Mouse (Mus musculus) intestine, embryonic 15.5 days (tissue): ENCODE measurements around the gene Peli2. TPM values are rescaled to one million over a fixed set of nuclear protein-coding genes. Genes with fewer than 3 reads are reported as not detected.

ENCODE experiments used
- ATAC-seq: fragments of 200-750 bp; cut with Nextera tagmentation; 2 replicates; pipeline ENCODE4 v1.8.0; 2017; ENCODE audit warnings: moderate TSS enrichment, moderate library complexity
- H3K27ac ChIP-seq: fragments of 300-500 bp; sonication (generic); 2 replicates; pipeline ENCODE4 v1.5.1; 2015; ENCODE audit warnings: mild to moderate bottlenecking, inconsistent platforms
- H3K27me3 ChIP-seq: fragments of 300-500 bp; sonication (generic); replicated peaks from 2 replicates; pipeline ENCODE4 v1.6.1; 2015; ENCODE audit warnings: inconsistent platforms
- H3K36me3 ChIP-seq: fragments of 300-500 bp; sonication (generic); 2 replicates; pipeline ENCODE4 v1.6.1; 2015; ENCODE audit warnings: inconsistent platforms
- H3K4me1 ChIP-seq: fragments of 300-500 bp; sonication (generic); replicated peaks from 2 replicates; pipeline ENCODE4 v1.6.1; 2015; ENCODE audit warnings: inconsistent platforms
- H3K4me2 ChIP-seq: fragments of 300-500 bp; sonication (generic); replicated peaks from 2 replicates; pipeline ENCODE4 v1.6.1; 2015; ENCODE audit warnings: mild to moderate bottlenecking, inconsistent platforms
- H3K4me3 ChIP-seq: fragments of 300-500 bp; sonication (generic); replicated peaks from 2 replicates; pipeline ENCODE4 v1.5.1; 2015; ENCODE audit warnings: inconsistent platforms
- H3K9ac ChIP-seq: fragments of 300-500 bp; sonication (generic); 2 replicates; pipeline ENCODE4 v1.6.1; 2015; ENCODE audit warnings: inconsistent platforms
- H3K9me3 ChIP-seq: fragments of 300-500 bp; sonication (generic); 2 replicates; pipeline ENCODE4 v1.6.1; 2016; ENCODE audit warnings: inconsistent platforms
- WGBS: fragments of 180-500 bp; shearing (Covaris S2); methylation state at CpG from one replicate; pipeline ENCODE4 v1.1.7; 2015; 5-methylcytosine and 5-hydroxymethylcytosine counted together
- polyA plus RNA-seq: library from polyadenylated mRNA; unstranded; fragments of >200 nt; fragmentation: Nextera tagmentation; extraction: Ambion mirVana; gene quantifications from 2 replicates; pipeline ENCODE4 v1.2.1, GENCODE M21; 2015

The Peli2 gene
- polyA plus RNA-seq, 1 experiment from 2014 or later = 5.3 TPM

DNA sequence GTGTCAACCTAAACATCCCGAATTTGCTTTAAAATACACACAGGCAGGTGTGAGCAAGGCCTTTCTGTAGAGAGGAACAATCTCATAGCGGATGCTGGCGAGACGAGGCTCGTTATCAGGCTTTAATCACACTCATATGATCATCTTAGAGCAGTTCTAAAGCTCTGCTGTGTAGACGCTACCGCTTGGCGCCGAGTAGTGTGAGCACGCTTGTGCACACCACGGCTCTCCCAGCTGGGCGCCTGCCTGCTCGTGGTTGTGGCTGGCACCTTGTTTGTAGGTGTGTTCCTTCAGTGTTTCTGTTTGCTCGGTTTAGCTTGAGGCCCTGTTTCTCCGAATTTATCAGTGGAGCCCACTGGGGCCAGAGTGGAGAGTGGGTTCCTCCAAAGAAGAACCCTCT lies 93.0 kb downstream of the Peli2 start:
- ATAC-seq = no peak
- H3K27ac ChIP-seq = no peak overlapping the region
- no peaks in the 10 kb centered on the region for H3K9me3 ChIP-seq
- WGBS = 92% methylated on average over 15 of the region's 15 CpGs
- no peaks in the 10 kb centered on the region for H3K4me1 ChIP-seq
- H3K4me2 ChIP-seq = no peak overlapping the region
- H3K27me3 ChIP-seq = no peaks in the 10 kb centered on the region
- no peak overlapping the region for H3K4me3 ChIP-seq
- H3K9ac ChIP-seq = no peak overlapping the region
- no peaks in the 10 kb centered on the region for H3K36me3 ChIP-seq

DNA sequence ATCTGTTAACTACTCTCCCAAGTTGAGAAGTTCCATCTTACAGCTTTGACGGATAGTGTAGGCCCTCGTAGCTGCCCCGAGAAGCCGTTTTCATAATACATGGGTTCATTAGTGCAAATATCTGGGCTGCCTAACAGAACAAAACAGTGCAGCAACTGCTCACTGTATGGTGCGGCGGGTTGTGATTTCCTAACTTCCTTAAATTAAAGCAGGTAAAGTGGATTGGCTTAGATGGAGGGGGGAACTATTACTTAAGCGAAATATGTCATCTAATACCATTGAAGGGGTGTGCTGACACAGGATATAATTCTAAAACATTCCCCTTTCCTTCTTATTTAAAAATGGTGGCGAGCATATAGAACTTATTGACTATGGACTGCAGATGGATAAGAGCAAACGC lies 101.4 kb downstream of the Peli2 start:
- no peaks in the 10 kb centered on the region for H3K36me3 ChIP-seq
- H3K9ac ChIP-seq = no peak overlapping the region
- H3K27ac ChIP-seq = no peak overlapping the region
- no peaks in the 10 kb centered on the region for H3K27me3 ChIP-seq
- WGBS = 79% methylated on average over 9 of the region's 9 CpGs
- ATAC-seq = no peak
- no peaks in the 10 kb centered on the region for H3K9me3 ChIP-seq
- H3K4me2 ChIP-seq = no peak overlapping the region
- H3K4me3 ChIP-seq = no peak overlapping the region
- peaks cover 3% of the 10 kb centered on the region; the same call in 1 of the 2 replicates for H3K4me1 ChIP-seq

DNA sequence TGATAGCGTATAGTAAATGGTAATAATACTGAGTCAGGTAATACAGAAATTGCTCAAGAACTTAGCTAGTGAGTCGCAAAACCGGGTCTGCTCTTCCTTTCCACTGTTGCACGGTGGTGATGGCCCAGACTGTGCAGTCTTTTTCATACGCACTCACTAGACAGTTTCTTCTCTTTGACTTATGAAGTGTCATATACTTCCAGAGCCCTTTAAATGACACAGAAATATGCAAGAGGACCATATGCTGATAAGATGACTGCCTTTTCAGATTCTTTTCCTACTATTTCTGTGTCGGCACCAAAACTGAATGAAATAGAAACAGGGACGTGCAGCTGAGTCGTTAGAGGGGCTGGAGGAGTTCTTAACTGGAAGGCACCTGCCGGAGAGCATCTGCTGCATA lies 102.1 kb downstream of the Peli2 start:
- no peak overlapping the region for H3K9ac ChIP-seq
- H3K27ac ChIP-seq = no peak overlapping the region
- 84% methylated on average over 9 of the region's 9 CpGs for WGBS
- no peaks in the 10 kb centered on the region for H3K36me3 ChIP-seq
- H3K4me1 ChIP-seq = peaks cover 3% of the 10 kb centered on the region; the same call in 1 of the 2 replicates
- no peak overlapping the region for H3K4me3 ChIP-seq
- H3K9me3 ChIP-seq = no peaks in the 10 kb centered on the region
- no peak for ATAC-seq
- H3K4me2 ChIP-seq = no peak overlapping the region
- no peaks in the 10 kb centered on the region for H3K27me3 ChIP-seq

DNA sequence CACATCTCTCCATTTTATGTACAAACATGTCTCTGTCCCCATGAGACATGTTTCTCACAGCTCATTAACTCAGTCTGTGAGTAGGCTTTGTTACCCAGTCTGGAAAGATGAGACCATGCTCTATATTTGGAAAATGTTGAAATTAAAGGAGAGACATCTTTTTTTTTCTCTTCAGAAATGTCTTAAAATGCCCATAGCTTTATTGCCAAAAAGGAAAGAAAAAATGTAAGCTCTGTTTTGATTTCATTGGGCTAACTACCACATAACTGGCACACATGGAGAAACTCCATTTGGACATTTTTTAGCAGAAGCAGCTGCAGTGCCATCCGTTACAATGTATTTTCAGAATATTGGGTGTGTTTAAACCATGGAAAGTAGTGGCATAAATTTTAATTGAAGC lies 103.6 kb downstream of the Peli2 start:
- H3K4me1 ChIP-seq = peaks cover 3% of the 10 kb centered on the region; the same call in 1 of the 2 replicates
- WGBS = 91% methylated on average over 1 of the region's 1 CpGs
- no peaks in the 10 kb centered on the region for H3K9me3 ChIP-seq
- ATAC-seq = no peak
- H3K4me3 ChIP-seq = no peak overlapping the region
- no peak overlapping the region for H3K9ac ChIP-seq
- H3K27me3 ChIP-seq = no peaks in the 10 kb centered on the region
- H3K36me3 ChIP-seq = no peaks in the 10 kb centered on the region
- H3K4me2 ChIP-seq = no peak overlapping the region
- no peak overlapping the region for H3K27ac ChIP-seq

DNA sequence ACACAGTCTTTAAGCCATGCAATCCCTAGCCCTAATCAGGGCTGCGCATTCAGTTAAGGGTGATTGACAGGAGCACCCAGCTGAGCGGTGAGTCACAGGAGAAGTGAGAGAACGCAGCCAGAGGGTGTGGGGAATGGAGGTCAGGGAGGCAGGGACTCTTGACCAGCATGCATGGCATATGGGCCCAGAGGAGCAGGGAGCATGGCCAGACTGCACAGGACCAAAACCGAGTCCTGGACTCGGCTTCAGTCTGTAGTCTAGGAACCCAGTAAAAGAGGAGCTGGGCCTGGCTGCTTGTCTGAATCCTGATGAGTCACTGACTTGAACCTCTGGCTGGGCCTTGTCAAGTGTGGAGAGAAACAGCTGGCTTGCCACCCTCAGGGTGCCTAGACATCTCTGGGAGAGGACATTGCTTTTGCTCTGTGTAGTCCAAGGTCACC lies 104.3 kb downstream of the Peli2 start:
- Histone ChIP-seq H3K9ac (no peak overlapping the region), H3K9me3 (no peaks in the 10 kb centered on the region), H3K27ac (no peak overlapping the region), H3K4me3 (no peak overlapping the region), H3K4me1 (peaks cover 3% of the 10 kb centered on the region; the same call in 1 of the 2 replicates), H3K4me2 (no peak overlapping the region), H3K27me3 (no peaks in the 10 kb centered on the region), H3K36me3 (no peaks in the 10 kb centered on the region)
- ATAC-seq = 0 out of 2 replicates have a peak, but pooled peaks have one; percentile 20
- 60% methylated on average over 5 of the region's 5 CpGs for WGBS

DNA sequence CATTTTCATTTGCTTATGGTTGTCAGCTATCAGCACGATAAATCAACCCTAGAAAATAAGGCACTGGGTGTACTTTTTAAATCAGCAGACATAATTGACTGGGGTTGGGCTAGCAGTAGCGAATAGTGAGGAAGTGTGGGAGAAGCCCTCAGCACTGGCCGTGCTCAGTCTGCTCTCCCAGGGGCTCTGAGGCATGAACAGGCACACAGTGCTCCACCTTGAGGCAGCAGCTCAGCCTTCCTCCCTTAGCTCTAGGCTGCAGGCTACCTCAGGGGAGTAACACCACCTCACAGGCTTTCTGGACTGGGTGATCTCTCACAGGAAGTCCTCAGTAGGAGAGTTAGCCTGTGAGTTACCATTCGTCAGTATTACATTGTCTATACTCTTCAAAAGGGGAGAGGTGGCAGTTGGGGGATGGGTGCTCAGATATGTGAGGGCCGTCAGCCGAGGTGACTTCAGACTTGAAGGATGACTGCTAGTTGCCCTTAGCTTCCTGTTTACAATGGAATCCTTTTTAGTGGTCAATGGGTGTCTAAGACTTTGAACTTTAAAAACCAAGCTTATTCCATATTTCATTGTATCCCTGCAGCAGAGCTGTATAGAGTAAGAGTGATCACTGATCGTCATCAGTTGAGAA lies 105.3 kb downstream of the Peli2 start:
- Histone ChIP-seq H3K4me1 (peaks cover 3% of the 10 kb centered on the region; the same call in 1 of the 2 replicates), H3K4me2 (no peak overlapping the region), H3K27me3 (no peaks in the 10 kb centered on the region), H3K27ac (no peak overlapping the region), H3K9ac (no peak overlapping the region), H3K4me3 (no peak overlapping the region), H3K9me3 (no peaks in the 10 kb centered on the region), H3K36me3 (no peaks in the 10 kb centered on the region)
- 53% methylated on average over 7 of the region's 7 CpGs for whole genome bisulfite sequencing
- no peak for ATAC-seq

GRCm38 (mm10) chr14:48226759-48227158 lies 106.1 kb downstream of the Peli2 start:
- WGBS = 85% methylated on average over 10 of the region's 10 CpGs
- no peak overlapping the region for H3K27ac ChIP-seq
- peaks cover 3% of the 10 kb centered on the region; the same call in 1 of the 2 replicates for H3K4me1 ChIP-seq
- ATAC-seq = no peak
- no peak overlapping the region for H3K4me3 ChIP-seq
- H3K36me3 ChIP-seq = no peaks in the 10 kb centered on the region
- H3K27me3 ChIP-seq = no peaks in the 10 kb centered on the region
- no peak overlapping the region for H3K9ac ChIP-seq
- H3K4me2 ChIP-seq = no peak overlapping the region
- no peaks in the 10 kb centered on the region for H3K9me3 ChIP-seq

GRCm38 (mm10) chr14:48234785-48235519 lies 114.3 kb downstream of the Peli2 start:
- no peak overlapping the region for H3K4me2 ChIP-seq
- no peaks in the 10 kb centered on the region for H3K9me3 ChIP-seq
- H3K4me1 ChIP-seq = no peaks in the 10 kb centered on the region
- H3K27me3 ChIP-seq = no peaks in the 10 kb centered on the region
- H3K36me3 ChIP-seq = no peaks in the 10 kb centered on the region
- no peak overlapping the region for H3K27ac ChIP-seq
- WGBS = 85% methylated on average over 20 of the region's 20 CpGs
- H3K4me3 ChIP-seq = no peak overlapping the region
- no peak for ATAC-seq
- no peak overlapping the region for H3K9ac ChIP-seq

GRCm38 (mm10) chr14:48241335-48241734 lies 120.7 kb downstream of the Peli2 start:
- no peaks in the 10 kb centered on the region for H3K9me3 ChIP-seq
- H3K27ac ChIP-seq = no peak overlapping the region
- H3K9ac ChIP-seq = no peak overlapping the region
- 0 out of 2 replicates have a peak, but pooled peaks cover 2% of the 10 kb centered on the region for H3K36me3 ChIP-seq
- H3K27me3 ChIP-seq = no peaks in the 10 kb centered on the region
- WGBS = 84% methylated on average over 7 of the region's 7 CpGs
- no peak overlapping the region for H3K4me3 ChIP-seq
- H3K4me2 ChIP-seq = no peak overlapping the region
- ATAC-seq = no peak
- H3K4me1 ChIP-seq = no peaks in the 10 kb centered on the region

- H3K27ac ChIP-seq = no peak overlapping the region
- no peak for ATAC-seq
- no peaks in the 10 kb centered on the region for H3K9me3 ChIP-seq
- H3K4me2 ChIP-seq = no peak overlapping the region
- no peak overlapping the region for H3K4me3 ChIP-seq
- no peaks in the 10 kb centered on the region for H3K4me1 ChIP-seq
- no peak overlapping the region for H3K9ac ChIP-seq
- no peaks in the 10 kb centered on the region for H3K27me3 ChIP-seq
- WGBS = 28% methylated on average over 3 of the region's 3 CpGs
- 0 out of 2 replicates have a peak, but pooled peaks cover 2% of the 10 kb centered on the region for H3K36me3 ChIP-seq
Measured at GRCm38 (mm10) chr14:48246236-48246635, 125.6 kb downstream of the Peli2 start.

GRCm38 (mm10) chr14:48246963-48247362 lies 126.3 kb downstream of the Peli2 start:
- no peaks in the 10 kb centered on the region for H3K4me1 ChIP-seq
- no peak overlapping the region for H3K4me2 ChIP-seq
- ATAC-seq = no peak
- H3K9me3 ChIP-seq = no peaks in the 10 kb centered on the region
- no peak overlapping the region for H3K9ac ChIP-seq
- H3K36me3 ChIP-seq = 0 out of 2 replicates have a peak, but pooled peaks cover 2% of the 10 kb centered on the region
- H3K27ac ChIP-seq = no peak overlapping the region
- no peak overlapping the region for H3K4me3 ChIP-seq
- 84% methylated on average over 9 of the region's 9 CpGs for WGBS
- H3K27me3 ChIP-seq = no peaks in the 10 kb centered on the region

DNA sequence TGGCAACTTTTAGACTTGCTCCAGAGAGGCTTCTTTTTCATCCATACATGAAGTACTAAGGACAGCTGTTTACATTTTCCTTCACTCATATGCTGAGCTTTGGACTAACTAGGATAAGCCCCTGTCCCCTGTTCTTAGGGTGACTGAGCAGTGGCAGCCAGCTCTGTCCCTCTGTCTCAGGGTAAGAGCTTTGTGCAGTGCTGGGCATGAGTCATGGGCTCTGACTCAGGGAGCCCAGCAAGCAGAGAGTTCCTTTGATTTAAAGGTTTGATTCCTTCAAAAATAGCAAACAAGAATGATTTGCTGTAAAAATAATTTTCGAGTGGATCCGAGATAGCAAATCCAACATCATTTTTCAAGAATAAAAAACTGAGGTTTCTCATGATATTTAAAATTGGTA lies 128.8 kb downstream of the Peli2 start:
- 90% methylated on average over 2 of the region's 2 CpGs for WGBS
- no peak overlapping the region for H3K9ac ChIP-seq

More for the DNA sequence above, 128.8 kb downstream of the Peli2 start:
- Histone ChIP-seq H3K36me3 (no peaks in the 10 kb centered on the region), H3K27ac (no peak overlapping the region), H3K4me3 (no peak overlapping the region), H3K9me3 (no peaks in the 10 kb centered on the region), H3K27me3 (no peaks in the 10 kb centered on the region), H3K4me2 (no peak overlapping the region), H3K4me1 (no peaks in the 10 kb centered on the region)
- ATAC-seq = no peak
